Mouse (Mus musculus): ENCODE data around the gene Olfr1381. TPM values are rescaled to one million over a fixed set of nuclear protein-coding genes. Genes with fewer than 3 reads are reported as not detected.

Gene Olfr1381
- not detected in 2 replicates for polyA plus RNA-seq (2015; fragmentation: Nextera tagmentation; extraction: Ambion mirVana)

GRCm38 (mm10) chr11:49543149-49543548, at the start of gene Olfr1381:
Gene Olfr1381 (plus strand): TSS chr11:49543449.

DNA sequence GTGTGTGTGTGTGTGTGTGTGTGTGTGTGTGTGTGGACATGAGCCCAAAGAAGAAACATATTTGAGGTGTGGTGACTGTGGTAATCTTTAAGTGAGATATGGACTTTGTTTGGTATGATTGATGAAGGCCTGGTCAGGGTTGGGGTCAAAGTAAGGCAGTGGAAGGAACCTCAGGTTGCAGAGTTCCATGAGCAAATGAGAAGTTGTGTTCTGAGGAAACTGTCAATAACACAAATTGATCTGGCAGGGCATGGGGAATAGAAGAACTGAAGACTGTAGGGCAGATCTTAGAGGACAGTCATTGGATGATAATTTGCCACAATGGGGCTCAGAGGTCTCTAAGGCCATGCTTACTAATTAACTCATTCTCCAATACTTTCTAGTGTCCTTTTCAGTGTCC, 23.9 kb upstream of the Olfr1381 start, which contains the start of gene Olfr1383:
TSS of gene Olfr1383 (plus strand) at position 301 of the 400 bp plus-strand sequence.

GRCm38 (mm10) chr11:49527947-49528346, 15.3 kb upstream of the Olfr1381 start, which contains the start of gene Olfr1382:
Gene Olfr1382 (plus strand): TSS chr11:49528247.

DNA sequence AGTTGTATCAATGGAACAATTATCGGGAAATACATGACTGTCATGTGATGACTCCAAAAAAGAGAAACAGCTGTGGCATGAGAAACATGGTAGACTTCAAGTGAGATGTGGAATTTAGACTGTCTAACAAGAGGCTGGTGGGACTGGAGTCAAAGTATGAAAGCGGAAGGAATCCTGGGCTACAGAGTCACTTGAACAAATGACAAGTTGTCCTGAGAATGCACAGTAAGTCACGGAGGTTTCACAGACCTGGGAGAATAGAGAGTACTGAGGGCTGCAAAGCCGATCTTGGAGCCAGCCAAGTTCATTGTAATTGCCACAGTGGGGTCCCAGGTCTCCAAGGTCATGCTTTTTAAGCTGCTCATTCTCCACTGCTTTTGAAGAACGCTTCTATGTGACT, 13.3 kb downstream of the Olfr1381 start, which contains the start of gene Olfr1380:
TSS of gene Olfr1380 (plus strand) at position 301 of the 400 bp plus-strand sequence.

Other genes with a start within 250 kb of the Olfr1381 start
- not detected in 2 replicates for gene Olfr10, start 238.7 kb upstream of the Olfr1381 start, polyA plus RNA-seq (2015; fragmentation: Nextera tagmentation; extraction: Ambion mirVana)
- gene Olfr1391, start 220.7 kb upstream of the Olfr1381 start, polyA plus RNA-seq (2015; fragmentation: Nextera tagmentation; extraction: Ambion mirVana) = not detected in 2 replicates
- gene Olfr1390, start 208.3 kb upstream of the Olfr1381 start, polyA plus RNA-seq (2015; fragmentation: Nextera tagmentation; extraction: Ambion mirVana) = not detected in 2 replicates
- not detected in 2 replicates for gene Olfr1389, start 120.4 kb upstream of the Olfr1381 start, polyA plus RNA-seq (2015; fragmentation: Nextera tagmentation; extraction: Ambion mirVana)
- gene Olfr1388, start 106.8 kb upstream of the Olfr1381 start, polyA plus RNA-seq (2015; fragmentation: Nextera tagmentation; extraction: Ambion mirVana) = not detected in 2 replicates
- not detected in 2 replicates for gene Olfr1387, start 88.1 kb upstream of the Olfr1381 start, polyA plus RNA-seq (2015; fragmentation: Nextera tagmentation; extraction: Ambion mirVana)
- gene Olfr1386, start 78.4 kb upstream of the Olfr1381 start, polyA plus RNA-seq (2015; fragmentation: Nextera tagmentation; extraction: Ambion mirVana) = not detected in 2 replicates
- gene Olfr1385, start 54.4 kb upstream of the Olfr1381 start, polyA plus RNA-seq (2015; fragmentation: Nextera tagmentation; extraction: Ambion mirVana) = not detected in 2 replicates
- gene Olfr1384, start 36.7 kb upstream of the Olfr1381 start, polyA plus RNA-seq (2015; fragmentation: Nextera tagmentation; extraction: Ambion mirVana) = not detected in 2 replicates
- gene Olfr1383, start 23.8 kb upstream of the Olfr1381 start, polyA plus RNA-seq (2015; fragmentation: Nextera tagmentation; extraction: Ambion mirVana) = not detected in 2 replicates
- gene Olfr1382, start 15.2 kb upstream of the Olfr1381 start, polyA plus RNA-seq (2015; fragmentation: Nextera tagmentation; extraction: Ambion mirVana) = not detected in 2 replicates
- not detected in 2 replicates for gene Olfr1380, start 13.4 kb downstream of the Olfr1381 start, polyA plus RNA-seq (2015; fragmentation: Nextera tagmentation; extraction: Ambion mirVana)
- gene Flt4, start 65.8 kb downstream of the Olfr1381 start, polyA plus RNA-seq (2015; fragmentation: Nextera tagmentation; extraction: Ambion mirVana) = 1.8 TPM in 2 replicates
- gene Scgb3a1, start 120.2 kb downstream of the Olfr1381 start, polyA plus RNA-seq (2015; fragmentation: Nextera tagmentation; extraction: Ambion mirVana) = 0.30 TPM in 1 of 2 replicates, not detected in the other
- gene Cnot6, start 169.3 kb downstream of the Olfr1381 start, polyA plus RNA-seq (2015; fragmentation: Nextera tagmentation; extraction: Ambion mirVana) = 15.1 and 19.8 TPM in 2 replicates

Data from skeletal muscle tissue, postnatal 0 days (tissue).